Mouse (Mus musculus) limb, embryonic 12.5 days (tissue): ENCODE data around the gene 1110002E22Rik. TPM values are rescaled to one million over a fixed set of nuclear protein-coding genes. Genes with fewer than 3 reads are reported as not detected.

Experiments
- ATAC-seq: fragments of 200-750 bp; cut with Nextera tagmentation; 2 replicates; pipeline ENCODE4 v1.8.0; 2017; ENCODE audit warnings: low read depth, moderate TSS enrichment; ENCODE audit not compliant: insufficient number of reproducible peaks, insufficient read depth, low FRiP score, low TSS enrichment
- H3K27ac ChIP-seq: fragments of 300-500 bp; sonication (generic); 2 replicates; pipeline ENCODE4 v1.5.1; 2016; ENCODE audit warnings: mild to moderate bottlenecking, moderate library complexity
- H3K27me3 ChIP-seq: fragments of 300-500 bp; sonication (generic); 2 replicates; pipeline ENCODE4 v1.6.1; 2016; ENCODE audit warnings: mild to moderate bottlenecking, moderate library complexity
- H3K36me3 ChIP-seq: fragments of 300-500 bp; sonication (generic); 2 replicates; pipeline ENCODE4 v1.6.1; 2016; ENCODE audit warnings: mild to moderate bottlenecking, moderate library complexity
- H3K4me1 ChIP-seq: fragments of 300-500 bp; sonication (generic); replicated peaks from 2 replicates; pipeline ENCODE4 v1.6.1; 2016
- H3K4me2 ChIP-seq: fragments of 300-500 bp; sonication (generic); 2 replicates; pipeline ENCODE4 v1.6.1; 2016; ENCODE audit warnings: mild to moderate bottlenecking, moderate library complexity
- H3K4me3 ChIP-seq: fragments of 300-500 bp; sonication (generic); replicated peaks from 2 replicates; pipeline ENCODE4 v1.5.1; 2016; ENCODE audit warnings: mild to moderate bottlenecking
- H3K9ac ChIP-seq: fragments of 300-500 bp; sonication (generic); replicated peaks from 2 replicates; pipeline ENCODE4 v1.6.1; 2016; ENCODE audit warnings: mild to moderate bottlenecking, moderate library complexity
- H3K9me3 ChIP-seq: fragments of 300-500 bp; sonication (generic); 2 replicates; pipeline ENCODE4 v1.6.1; 2016; ENCODE audit warnings: mild to moderate bottlenecking, moderate library complexity
- WGBS: fragments of 180-500 bp; shearing (Covaris S2); methylation state at CpG from one replicate; pipeline ENCODE4 v1.1.7; 2016; 5-methylcytosine and 5-hydroxymethylcytosine counted together
- polyA plus RNA-seq: library from polyadenylated mRNA; unstranded; fragments of >200 nt; fragmentation: Nextera tagmentation; extraction: Ambion mirVana; gene quantifications from 2 replicates; pipeline ENCODE4 v1.2.1, GENCODE M21; 2016

1110002E22Rik gene
- polyA plus RNA-seq, 1 experiment from 2014 or later, result 0.71 TPM

DNA sequence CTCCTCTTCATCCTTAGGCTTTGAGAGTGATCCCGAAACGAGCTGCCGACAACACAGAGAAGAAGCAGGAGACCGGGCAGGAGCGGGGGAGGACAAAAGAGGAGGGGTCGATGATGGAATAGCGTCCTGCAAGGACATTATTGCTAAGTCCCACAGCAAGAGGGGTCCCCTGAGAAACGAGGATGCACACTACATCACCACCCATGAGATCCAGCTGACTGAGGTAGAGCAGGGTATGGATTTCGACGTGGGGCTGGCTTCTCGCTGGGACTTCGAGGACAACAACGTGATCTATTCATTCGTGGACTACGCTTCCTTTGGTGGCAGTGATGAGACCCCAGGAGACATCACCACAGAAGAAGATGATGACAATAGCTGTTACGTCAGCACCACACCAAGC, 1.1 kb downstream of the 1110002E22Rik start:
- Histone ChIP-seq H3K27ac (no peak overlapping the region), H3K4me1 (peaks cover 29% of the 10 kb centered on the region), H3K9me3 (no peaks in the 10 kb centered on the region), H3K27me3 (no peaks in the 10 kb centered on the region), H3K36me3 (no peaks in the 10 kb centered on the region), H3K9ac (no peak overlapping the region), H3K4me2 (no peak overlapping the region), H3K4me3 (no peak overlapping the region)
- 83% methylated on average over 16 of the region's 16 CpGs for WGBS
- ATAC-seq, result no peak

DNA sequence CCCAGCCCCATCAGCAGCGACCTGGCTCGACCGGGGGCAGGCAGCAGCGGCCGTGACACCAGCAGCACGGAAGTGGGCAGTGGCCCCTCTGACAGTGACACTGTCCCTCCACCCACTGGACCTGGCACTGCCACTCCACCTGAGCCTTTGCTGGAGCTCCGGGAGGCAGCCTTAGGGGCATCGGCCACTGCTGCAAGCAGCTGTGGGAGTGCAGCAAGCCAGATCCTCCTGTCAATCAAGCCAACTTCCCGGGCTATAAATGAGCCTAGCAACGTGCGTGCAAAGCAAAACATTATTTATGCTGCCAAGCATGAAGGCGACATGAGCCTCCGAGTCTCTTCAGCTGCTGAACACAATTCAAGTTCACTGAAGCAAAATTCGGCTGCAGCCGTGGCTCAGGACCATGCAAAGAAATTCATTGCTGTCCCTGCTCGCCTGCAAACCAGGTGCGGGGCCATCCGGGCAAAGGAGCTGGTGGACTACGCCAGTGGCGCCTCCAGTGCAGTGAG, 1.6 kb downstream of the 1110002E22Rik start:
- no peak overlapping the region for H3K4me3 ChIP-seq
- WGBS, result 77% methylated on average over 20 of the region's 20 CpGs
- no peak overlapping the region for H3K9ac ChIP-seq
- 0 out of 2 replicates have a peak, but pooled peaks have one; percentile 13 for ATAC-seq
- peak overlapping the region; percentile 23; the same call in 1 of the 2 replicates for H3K27ac ChIP-seq
- no peaks in the 10 kb centered on the region for H3K9me3 ChIP-seq
- peaks cover 32% of the 10 kb centered on the region for H3K4me1 ChIP-seq
- H3K4me2 ChIP-seq, result 0 out of 2 replicates have a peak overlapping the region, but pooled peaks have one; percentile 1
- no peaks in the 10 kb centered on the region for H3K36me3 ChIP-seq
- H3K27me3 ChIP-seq, result no peaks in the 10 kb centered on the region

DNA sequence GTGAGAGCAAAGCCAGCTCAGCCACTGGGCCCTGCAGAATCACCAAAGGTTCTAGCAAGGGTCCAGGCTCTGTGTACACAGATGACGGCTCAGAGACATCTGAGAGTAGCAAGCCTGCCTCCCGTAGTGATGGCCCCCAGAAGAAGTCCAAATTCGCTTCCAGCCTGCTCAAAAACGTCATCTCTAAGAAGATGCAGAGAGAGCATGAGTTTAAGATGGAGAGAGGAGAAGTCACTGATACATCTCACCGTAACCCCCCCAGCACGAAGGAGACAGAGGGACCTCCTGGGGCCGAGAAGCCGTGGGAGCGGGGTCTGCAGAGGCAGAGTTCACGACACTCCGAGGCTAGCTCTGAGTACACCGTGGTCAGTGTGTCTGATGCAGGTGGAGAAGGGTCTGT, 2.4 kb downstream of the 1110002E22Rik start, which contains the start of gene Gm5105:
Gene Gm5105 (minus strand): TSS at position 101 of the 400 bp plus-strand sequence.
- Histone ChIP-seq H3K4me1 (peaks cover 32% of the 10 kb centered on the region), H3K36me3 (no peaks in the 10 kb centered on the region), H3K27ac (peak within 1 kb of the TSS; percentile 23; the same call in 1 of the 2 replicates), H3K4me2 (0 out of 2 replicates have a peak within 1 kb of the TSS, but pooled peaks have one; percentile 1), H3K4me3 (no peak within 1 kb of the TSS), H3K27me3 (no peaks in the 10 kb centered on the region), H3K9me3 (no peaks in the 10 kb centered on the region), H3K9ac (no peak within 1 kb of the TSS)
- 91% methylated on average over 12 of the region's 12 CpGs for WGBS
- no peak for ATAC-seq

DNA sequence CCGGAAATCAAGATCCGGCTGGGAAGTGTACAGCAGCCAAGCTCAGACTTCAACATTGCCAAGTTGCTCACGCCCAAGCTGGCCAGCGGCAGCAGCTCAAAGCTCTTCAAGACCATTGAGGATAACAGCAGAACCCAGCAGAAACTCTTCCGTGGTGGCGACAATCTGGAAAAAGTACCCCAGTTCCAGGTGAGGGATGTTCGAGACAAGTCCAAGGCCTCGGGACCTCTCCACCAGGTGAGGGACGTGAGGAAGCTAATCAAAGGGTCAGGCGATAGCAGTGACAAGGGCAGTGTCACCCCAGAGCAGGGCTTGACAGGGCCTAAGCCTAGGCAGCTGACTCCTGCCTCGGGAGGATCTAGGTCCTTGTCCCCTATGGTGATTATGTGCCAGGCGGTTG, 3.3 kb downstream of the 1110002E22Rik start:
- Histone ChIP-seq H3K4me1 (peaks cover 32% of the 10 kb centered on the region), H3K9ac (no peak overlapping the region), H3K36me3 (no peaks in the 10 kb centered on the region), H3K4me2 (no peak overlapping the region), H3K4me3 (no peak overlapping the region), H3K27ac (no peak overlapping the region), H3K9me3 (no peaks in the 10 kb centered on the region), H3K27me3 (no peaks in the 10 kb centered on the region)
- WGBS, result 93% methylated on average over 12 of the region's 12 CpGs
- ATAC-seq, result no peak

DNA sequence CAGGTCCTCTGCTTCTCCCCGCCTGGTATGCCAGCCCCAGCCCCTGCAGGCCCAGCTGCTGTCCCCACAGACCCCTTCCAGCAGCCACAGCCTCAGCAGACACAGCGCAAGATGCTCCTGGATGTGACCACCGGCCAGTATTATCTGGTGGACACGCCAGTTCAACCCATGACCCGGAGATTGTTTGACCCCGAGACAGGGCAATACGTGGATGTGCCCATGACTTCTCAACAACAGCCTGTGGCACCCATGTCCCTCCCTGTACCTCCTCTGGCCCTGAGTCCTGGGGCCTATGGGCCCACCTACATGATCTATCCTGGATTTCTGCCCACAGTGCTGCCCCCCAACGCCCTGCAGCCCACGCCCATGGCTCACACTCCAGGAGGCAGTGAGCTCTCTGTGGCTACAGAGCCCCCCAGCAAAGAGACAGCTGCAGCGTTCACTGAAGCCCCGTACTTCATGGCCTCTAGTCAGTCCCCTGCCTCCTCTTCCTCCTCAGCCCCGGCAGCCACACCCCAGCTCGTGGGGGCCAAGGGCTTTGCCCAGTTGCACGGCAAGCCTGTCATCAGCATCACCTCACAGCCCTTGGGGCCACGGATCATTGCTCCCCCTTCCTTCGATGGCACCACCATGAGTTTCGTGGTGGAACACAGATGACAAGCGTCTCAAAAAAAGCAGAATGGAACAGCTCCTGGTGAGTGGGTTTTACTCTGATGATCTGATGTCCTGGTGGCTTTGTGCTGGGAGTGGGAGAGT, 5.1 kb downstream of the 1110002E22Rik start:
- H3K36me3 ChIP-seq, result no peaks in the 10 kb centered on the region
- H3K4me2 ChIP-seq, result no peak overlapping the region
- no peak overlapping the region for H3K27ac ChIP-seq
- ATAC-seq, result no peak
- WGBS, result 78% methylated on average over 18 of the region's 18 CpGs
- H3K27me3 ChIP-seq, result no peaks in the 10 kb centered on the region
- no peaks in the 10 kb centered on the region for H3K9me3 ChIP-seq
- peaks cover 20% of the 10 kb centered on the region for H3K4me1 ChIP-seq
- no peak overlapping the region for H3K9ac ChIP-seq
- H3K4me3 ChIP-seq, result no peak overlapping the region

DNA sequence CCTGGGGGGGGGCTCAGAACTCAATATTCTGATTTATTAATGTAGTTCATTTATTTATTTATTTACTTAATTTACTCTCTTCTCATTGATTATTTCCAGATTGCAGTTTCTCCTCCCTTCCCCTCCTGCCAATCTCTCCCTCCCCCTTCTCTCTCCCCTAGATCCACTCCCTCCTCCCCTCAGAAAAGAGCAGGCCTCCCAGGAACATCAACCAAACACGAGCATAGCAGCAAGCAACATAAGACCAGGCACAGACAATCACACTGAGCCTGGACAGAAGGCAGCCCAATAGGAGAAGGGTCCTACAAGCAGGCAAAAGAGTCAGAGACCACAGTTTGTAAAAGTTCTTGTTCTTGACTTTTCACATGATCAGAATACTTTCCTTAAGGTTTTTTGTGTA, 6.2 kb downstream of the 1110002E22Rik start:
- no peak overlapping the region for H3K4me3 ChIP-seq
- no peaks in the 10 kb centered on the region for H3K9me3 ChIP-seq
- H3K27ac ChIP-seq, result no peak overlapping the region
- H3K4me1 ChIP-seq, result peaks cover 14% of the 10 kb centered on the region; the same call in 1 of the 2 replicates
- no peak overlapping the region for H3K9ac ChIP-seq
- H3K27me3 ChIP-seq, result no peaks in the 10 kb centered on the region
- H3K36me3 ChIP-seq, result no peaks in the 10 kb centered on the region
- no peak for ATAC-seq
- H3K4me2 ChIP-seq, result no peak overlapping the region
- WGBS, result 9% methylated on average over 1 of the region's 1 CpGs

DNA sequence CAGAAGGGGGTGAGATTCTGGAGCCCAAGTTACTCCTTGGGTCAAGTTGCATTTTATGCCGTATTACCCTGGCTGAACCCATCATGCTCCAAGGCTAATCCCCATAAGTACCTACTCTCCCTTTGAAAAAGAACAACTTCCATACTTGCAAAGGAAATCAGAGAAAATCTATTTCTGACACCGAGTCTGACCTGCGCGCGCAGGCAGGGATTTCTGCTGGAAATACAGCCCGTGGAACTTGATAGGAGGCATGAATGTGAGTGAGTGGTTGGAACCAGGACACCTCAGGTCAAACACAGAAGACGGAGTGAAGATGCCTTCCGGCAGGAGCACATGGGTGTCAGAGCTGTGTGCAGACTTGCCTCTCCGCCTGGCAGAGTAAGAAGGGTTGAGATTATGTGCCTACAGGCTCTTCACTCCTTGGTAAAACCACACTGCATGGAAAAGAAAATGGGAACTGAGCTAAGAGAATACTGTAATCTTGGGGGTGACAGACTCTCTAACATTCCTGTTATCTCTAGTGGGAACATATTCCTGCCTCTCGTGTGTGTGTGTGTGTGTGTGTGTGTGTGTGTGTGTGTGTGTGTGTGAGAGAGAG, 6.7 kb downstream of the 1110002E22Rik start:
- Histone ChIP-seq H3K36me3 (no peaks in the 10 kb centered on the region), H3K4me2 (no peak overlapping the region), H3K9me3 (no peaks in the 10 kb centered on the region), H3K27ac (no peak overlapping the region), H3K27me3 (no peaks in the 10 kb centered on the region), H3K4me1 (peaks cover 11% of the 10 kb centered on the region; the same call in 1 of the 2 replicates), H3K9ac (no peak overlapping the region), H3K4me3 (no peak overlapping the region; the same call in 1 of the 2 replicates)
- 69% methylated on average over 10 of the region's 10 CpGs for WGBS
- ATAC-seq, result no peak

DNA sequence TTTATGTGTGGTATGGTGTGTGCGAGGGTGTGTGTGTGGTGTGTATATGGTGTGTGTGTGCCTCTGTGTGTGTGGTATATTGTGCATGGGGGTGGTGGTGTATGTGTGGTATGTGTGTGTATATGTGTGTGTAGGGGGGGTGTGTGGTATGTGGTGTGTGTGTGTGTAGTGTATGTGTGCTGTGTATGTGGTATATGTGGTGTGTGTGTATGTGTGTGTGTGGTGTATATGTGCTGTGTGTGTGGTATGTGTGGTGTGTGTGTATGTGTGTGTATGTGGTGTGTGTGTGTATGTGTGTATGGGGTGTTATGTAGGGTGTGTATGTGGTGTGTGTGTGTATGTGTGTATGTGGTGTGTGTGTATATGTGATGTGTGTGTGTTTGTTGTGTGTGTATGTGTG, 9.4 kb downstream of the 1110002E22Rik start:
- WGBS, result 93% methylated on average over 1 of the region's 1 CpGs

DNA sequence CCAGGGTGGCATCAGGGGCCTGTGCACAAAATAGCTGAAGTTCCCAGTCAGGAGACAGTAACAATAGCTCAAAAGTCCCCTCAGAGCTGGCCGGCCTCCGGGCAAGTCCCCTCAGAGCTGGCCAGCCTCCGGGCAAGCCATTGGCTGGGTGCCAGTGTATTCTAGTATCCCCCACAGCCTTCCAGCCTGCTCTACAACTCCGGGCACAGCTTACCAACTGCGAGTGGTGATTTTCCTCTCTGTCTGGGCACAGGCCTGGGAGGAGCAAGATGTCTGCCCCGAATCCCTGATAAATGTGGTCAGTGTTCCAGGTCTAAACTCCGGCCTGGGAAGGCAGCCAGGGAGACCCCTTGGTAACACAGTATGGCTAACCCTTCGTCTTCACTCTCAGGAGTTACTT, 10.4 kb downstream of the 1110002E22Rik start:
- no peaks in the 10 kb centered on the region for H3K27me3 ChIP-seq
- no peaks in the 10 kb centered on the region for H3K36me3 ChIP-seq
- H3K4me3 ChIP-seq, result no peak overlapping the region
- H3K4me1 ChIP-seq, result peaks cover 10% of the 10 kb centered on the region; the same call in 1 of the 2 replicates
- no peak overlapping the region for H3K4me2 ChIP-seq
- H3K9ac ChIP-seq, result no peak overlapping the region
- ATAC-seq, result no peak
- no peaks in the 10 kb centered on the region for H3K9me3 ChIP-seq
- WGBS, result 84% methylated on average over 8 of the region's 8 CpGs
- no peak overlapping the region for H3K27ac ChIP-seq

More for the DNA sequence above, 9.4 kb downstream of the 1110002E22Rik start:
- Histone ChIP-seq H3K9ac (no peak overlapping the region), H3K4me2 (no peak overlapping the region), H3K27ac (no peak overlapping the region), H3K4me3 (no peak overlapping the region), H3K27me3 (no peaks in the 10 kb centered on the region), H3K9me3 (no peaks in the 10 kb centered on the region), H3K4me1 (peaks cover 14% of the 10 kb centered on the region; the same call in 1 of the 2 replicates), H3K36me3 (no peaks in the 10 kb centered on the region)
- no peak for ATAC-seq

DNA sequence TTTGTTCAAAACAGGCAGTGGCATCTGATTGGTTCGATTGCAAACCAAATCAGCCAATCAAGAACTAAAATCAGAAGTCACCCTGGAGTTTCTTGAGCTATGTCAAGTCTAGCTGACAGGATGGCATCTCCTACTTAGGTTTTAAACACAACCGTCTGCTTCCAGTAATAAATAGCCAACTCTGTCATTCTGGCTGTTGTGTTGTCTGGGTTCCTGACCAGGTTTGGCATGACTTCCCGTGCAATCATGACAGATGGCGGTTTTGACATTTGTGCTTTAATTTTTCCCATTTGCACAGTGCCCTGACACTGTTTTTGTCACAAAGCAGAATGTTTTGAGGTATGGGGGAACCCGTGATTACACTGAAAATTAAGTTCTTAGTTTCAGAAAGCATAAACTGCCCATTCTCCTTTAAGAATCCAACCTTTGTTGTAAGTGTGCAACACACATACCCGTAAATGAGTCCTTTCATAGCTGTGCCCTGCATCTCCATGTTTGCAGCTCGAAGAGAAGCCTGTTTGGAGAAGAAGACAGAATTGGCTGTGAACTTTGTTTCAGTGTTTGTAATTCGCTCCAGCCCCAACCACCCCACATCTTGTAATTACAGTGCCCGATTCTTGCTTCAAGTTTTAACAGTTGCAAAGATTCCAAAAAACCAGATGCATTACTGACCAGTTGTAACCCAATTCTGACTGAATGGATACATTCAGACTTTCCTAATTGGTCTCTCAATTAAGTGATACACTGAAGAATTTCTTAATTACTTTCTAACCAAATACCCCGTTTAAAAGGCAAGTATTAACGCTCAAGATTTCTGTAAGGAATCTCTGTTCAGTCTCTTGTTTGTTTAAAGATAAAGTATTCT, 12.9 kb downstream of the 1110002E22Rik start:
- H3K27ac ChIP-seq, result peak overlapping the region; percentile 64; the same call in 1 of the 2 replicates
- ATAC-seq, result no peak

More for the DNA sequence above, 12.9 kb downstream of the 1110002E22Rik start:
- WGBS, result 70% methylated on average over 11 of the region's 11 CpGs
- Histone ChIP-seq H3K4me3 (no peak overlapping the region), H3K4me1 (0 out of 2 replicates have a peak, but pooled peaks cover 3% of the 10 kb centered on the region), H3K27me3 (no peaks in the 10 kb centered on the region), H3K9ac (no peak overlapping the region), H3K9me3 (no peaks in the 10 kb centered on the region), H3K4me2 (no peak overlapping the region), H3K36me3 (no peaks in the 10 kb centered on the region)
